Mouse (Mus musculus): ENCODE data around the gene Dennd1a. TPM values are rescaled to one million over a fixed set of nuclear protein-coding genes. Genes with fewer than 3 reads are reported as not detected.

The Dennd1a gene
- polyA plus RNA-seq, 1 experiment from 2014 or later, result 10.2 TPM

- Histone ChIP-seq H3K9me3 (replicated peaks; ENCODE audit: control insufficient read depth, low read length) (no peaks in the 10 kb centered on the region), H3K27ac (ENCODE audit: low read length) (no peak overlapping the region), H3K9ac (ENCODE audit: low read length) (0 out of 2 replicates have a peak overlapping the region, but pooled peaks have one; percentile 52), H3K4me2 (ENCODE audit: low read depth, low read length) (no peak overlapping the region), H3K27me3 (ENCODE audit: control insufficient read depth, insufficient read depth, low read length) (peaks cover 16% of the 10 kb centered on the region), H3K4me1 (ENCODE audit: control insufficient read depth, insufficient read depth, low read length) (0 out of 2 replicates have a peak, but pooled peaks cover 5% of the 10 kb centered on the region), H3K36me3 (ENCODE audit: control insufficient read depth, insufficient read depth, low read length) (no peaks in the 10 kb centered on the region), H3K4me3 (replicated peaks; ENCODE audit: low read length) (no peak overlapping the region)
- ATAC-seq (ENCODE audit: insufficient read depth, low FRiP score), result no peak
- WGBS, result 83% methylated on average over 4 of the region's 4 CpGs
These were observed 529.4 kb downstream of the Dennd1a start for GRCm38 (mm10) chr2:37757784-37758183.

- Histone ChIP-seq H3K27me3 (ENCODE audit: control insufficient read depth, insufficient read depth, low read length) (peaks cover 14% of the 10 kb centered on the region), H3K36me3 (ENCODE audit: control insufficient read depth, insufficient read depth, low read length) (no peaks in the 10 kb centered on the region), H3K4me1 (ENCODE audit: control insufficient read depth, insufficient read depth, low read length) (0 out of 2 replicates have a peak, but pooled peaks cover 5% of the 10 kb centered on the region), H3K27ac (ENCODE audit: low read length) (no peak overlapping the region), H3K4me2 (ENCODE audit: low read depth, low read length) (no peak overlapping the region), H3K9me3 (replicated peaks; ENCODE audit: control insufficient read depth, low read length) (no peaks in the 10 kb centered on the region), H3K4me3 (replicated peaks; ENCODE audit: low read length) (no peak overlapping the region), H3K9ac (ENCODE audit: low read length) (no peak overlapping the region)
- 78% methylated on average over 5 of the region's 5 CpGs for WGBS
- no peak for ATAC-seq (ENCODE audit: insufficient read depth, low FRiP score)
These were observed 530.2 kb downstream of the Dennd1a start for GRCm38 (mm10) chr2:37757016-37757415.

- Histone ChIP-seq H3K9me3 (replicated peaks; ENCODE audit: control insufficient read depth, low read length) (no peaks in the 10 kb centered on the region), H3K36me3 (ENCODE audit: control insufficient read depth, insufficient read depth, low read length) (no peaks in the 10 kb centered on the region), H3K4me2 (ENCODE audit: low read depth, low read length) (no peak overlapping the region), H3K9ac (ENCODE audit: low read length) (no peak overlapping the region), H3K4me3 (replicated peaks; ENCODE audit: low read length) (no peak overlapping the region), H3K27ac (ENCODE audit: low read length) (no peak overlapping the region), H3K27me3 (ENCODE audit: control insufficient read depth, insufficient read depth, low read length) (peaks cover 8% of the 10 kb centered on the region), H3K4me1 (ENCODE audit: control insufficient read depth, insufficient read depth, low read length) (0 out of 2 replicates have a peak, but pooled peaks cover 5% of the 10 kb centered on the region)
- no peak for ATAC-seq (ENCODE audit: insufficient read depth, low FRiP score)
- 81% methylated on average over 2 of the region's 2 CpGs for WGBS
These were observed 530.8 kb downstream of the Dennd1a start for GRCm38 (mm10) chr2:37756220-37756930.

- WGBS, result 77% methylated on average over 1 of the region's 1 CpGs
- no peak; the same call in 1 of the 2 replicates for ATAC-seq (ENCODE audit: insufficient read depth, low FRiP score)
- Histone ChIP-seq H3K27me3 (ENCODE audit: control insufficient read depth, insufficient read depth, low read length) (0 out of 2 replicates have a peak, but pooled peaks cover 2% of the 10 kb centered on the region), H3K36me3 (ENCODE audit: control insufficient read depth, insufficient read depth, low read length) (no peaks in the 10 kb centered on the region), H3K27ac (ENCODE audit: low read length) (no peak overlapping the region), H3K4me1 (ENCODE audit: control insufficient read depth, insufficient read depth, low read length) (peaks cover 10% of the 10 kb centered on the region; the same call in 1 of the 2 replicates), H3K4me3 (replicated peaks; ENCODE audit: low read length) (no peak overlapping the region), H3K9ac (ENCODE audit: low read length) (no peak overlapping the region), H3K4me2 (ENCODE audit: low read depth, low read length) (no peak overlapping the region), H3K9me3 (replicated peaks; ENCODE audit: control insufficient read depth, low read length) (no peaks in the 10 kb centered on the region)
These were observed 536.1 kb downstream of the Dennd1a start for GRCm38 (mm10) chr2:37751114-37751513.

- no peak overlapping the region for H3K4me3 ChIP-seq (replicated peaks; ENCODE audit: low read length)
- H3K4me1 ChIP-seq (ENCODE audit: control insufficient read depth, insufficient read depth, low read length), result peaks cover 10% of the 10 kb centered on the region; the same call in 1 of the 2 replicates
- no peaks in the 10 kb centered on the region for H3K9me3 ChIP-seq (replicated peaks; ENCODE audit: control insufficient read depth, low read length)
- no peak for ATAC-seq (ENCODE audit: insufficient read depth, low FRiP score)
- no peaks in the 10 kb centered on the region for H3K36me3 ChIP-seq (ENCODE audit: control insufficient read depth, insufficient read depth, low read length)
- H3K27me3 ChIP-seq (ENCODE audit: control insufficient read depth, insufficient read depth, low read length), result no peaks in the 10 kb centered on the region
- H3K9ac ChIP-seq (ENCODE audit: low read length), result no peak overlapping the region
- WGBS, result 66% methylated on average over 6 of the region's 6 CpGs
- H3K4me2 ChIP-seq (ENCODE audit: low read depth, low read length), result no peak overlapping the region
- H3K27ac ChIP-seq (ENCODE audit: low read length), result no peak overlapping the region
These were observed 537.9 kb downstream of the Dennd1a start for GRCm38 (mm10) chr2:37749323-37749722.

Small RNAs within 50 kb of the gene (microRNA-seq; reads per million reads assigned to microRNA genes)
- not detected for gene Gm44455

Other genes starting within 250 kb of the Dennd1a start
- gene Lhx2, start 51.9 kb upstream of the Dennd1a start, polyA plus RNA-seq (2015; fragmentation: Nextera tagmentation; extraction: Ambion mirVana), result 0.14 TPM in 1 of 2 replicates, not detected in the other
- 111 and 122 TPM in 2 replicates for gene Nek6, start 224.3 kb upstream of the Dennd1a start, polyA plus RNA-seq (2015; fragmentation: Nextera tagmentation; extraction: Ambion mirVana)